Mouse (Mus musculus): ENCODE measurements around the gene Thpo. TPM values are rescaled to one million over a fixed set of nuclear protein-coding genes. Genes with fewer than 3 reads are reported as not detected.

Thpo gene
- polyA plus RNA-seq (2015; fragmentation: Nextera tagmentation; extraction: Ambion mirVana), result 0.08 and 0.34 TPM in 2 replicates

DNA sequence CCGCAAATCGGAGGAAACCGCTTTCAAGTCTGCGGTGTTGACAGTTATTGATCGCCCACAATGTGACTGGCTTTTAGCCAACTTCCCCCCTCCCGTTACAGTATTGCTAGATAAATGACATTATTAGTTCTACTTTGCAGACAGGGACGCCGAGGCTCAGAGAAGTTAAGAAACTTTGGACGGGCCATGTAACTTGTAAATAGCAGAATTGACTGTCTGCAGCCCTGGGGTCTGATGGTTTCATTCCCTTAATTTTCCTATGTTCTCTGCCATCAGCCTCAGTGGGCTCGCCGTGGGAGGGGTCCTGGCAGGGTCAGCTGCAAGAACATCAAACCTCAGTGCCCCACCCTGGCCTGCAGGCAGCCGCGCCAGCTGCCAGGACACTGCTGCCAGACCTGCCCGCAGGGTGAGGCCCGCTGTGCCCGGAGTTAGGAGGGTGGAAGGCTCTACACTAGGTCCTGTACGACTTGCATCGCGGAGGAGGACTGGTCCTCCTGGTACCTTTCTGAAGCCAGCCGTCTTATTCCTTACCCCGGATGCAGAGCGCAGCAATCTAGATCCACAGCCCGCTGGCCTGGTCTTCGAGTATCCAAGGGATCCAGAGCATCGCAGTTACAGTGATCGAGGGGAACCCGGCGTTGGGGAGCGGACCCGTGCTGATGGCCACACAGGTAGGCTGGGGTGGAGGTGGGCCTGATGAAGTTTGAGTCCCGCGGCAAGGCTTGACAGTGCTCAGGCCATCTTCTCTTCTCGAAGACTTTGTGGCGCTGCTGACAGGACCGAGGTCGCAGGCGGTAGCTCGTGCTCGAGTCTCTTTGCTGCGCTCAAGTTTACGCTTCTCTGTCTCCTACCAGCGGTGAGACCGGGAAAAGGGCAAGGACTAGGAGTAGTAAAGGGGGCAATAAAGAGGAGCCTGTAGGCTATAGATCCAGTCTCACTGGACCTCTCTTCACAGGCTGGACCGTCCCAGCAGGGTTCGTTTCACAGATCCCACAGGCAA, at the start of gene Thpo:
Gene Thpo, minus strand, starts transcription at position 781 of the 1,000 bp plus-strand sequence.
- Histone ChIP-seq H3K4me1 (replicated peaks) (peaks cover 25% of the 10 kb centered on the region), H3K27me3 (peaks cover 60% of the 10 kb centered on the region), H3K9ac (peak within 1 kb of the TSS; percentile 70), H3K4me3 (peak within 1 kb of the TSS; percentile 69), H3K36me3 (no peaks in the 10 kb centered on the region), H3K9me3 (replicated peaks) (no peaks in the 10 kb centered on the region), H3K4me2 (peak within 1 kb of the TSS; percentile 99), H3K27ac (no peak within 1 kb of the TSS)
- 2% methylated on average over 45 of the region's 45 CpGs for WGBS
- no peak for ATAC-seq (replicated peaks; ENCODE audit: insufficient number of reproducible peaks, insufficient read depth, low FRiP score, low read depth)

DNA sequence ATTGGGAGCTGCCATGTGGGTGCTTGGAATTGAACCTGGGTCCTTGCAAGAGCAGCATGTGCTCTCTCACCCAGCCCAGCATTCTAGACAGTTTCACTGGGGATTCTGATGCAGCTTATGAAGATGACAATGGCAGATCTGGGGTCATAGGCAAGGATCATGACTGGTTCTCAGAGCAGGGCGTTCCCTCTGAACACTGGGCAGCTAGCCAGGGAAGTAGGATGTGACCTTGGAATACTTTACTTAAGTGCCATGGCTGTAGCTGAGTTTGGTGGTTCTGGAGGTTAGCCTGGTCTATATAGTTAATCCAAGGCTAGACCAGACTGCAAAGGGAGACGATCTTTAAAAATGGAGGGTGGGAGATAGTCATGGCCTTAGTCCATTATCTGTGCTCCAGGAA, 49.6 kb upstream of the Thpo start:
- H3K36me3 ChIP-seq, result no peaks in the 10 kb centered on the region
- no peaks in the 10 kb centered on the region for H3K4me1 ChIP-seq (replicated peaks)
- H3K27ac ChIP-seq, result no peak overlapping the region
- no peaks in the 10 kb centered on the region for H3K27me3 ChIP-seq
- no peak for ATAC-seq (replicated peaks; ENCODE audit: insufficient number of reproducible peaks, insufficient read depth, low FRiP score, low read depth)
- no peaks in the 10 kb centered on the region for H3K9me3 ChIP-seq (replicated peaks)
- H3K4me3 ChIP-seq, result no peak overlapping the region
- H3K4me2 ChIP-seq, result no peak overlapping the region
- 84% methylated on average over 2 of the region's 2 CpGs for WGBS
- H3K9ac ChIP-seq, result no peak overlapping the region

GRCm38 (mm10) chr16:20781101-20781630, 46.9 kb upstream of the Thpo start:
- no peaks in the 10 kb centered on the region for H3K4me1 ChIP-seq (replicated peaks)
- H3K27ac ChIP-seq, result no peak overlapping the region
- no peaks in the 10 kb centered on the region for H3K9me3 ChIP-seq (replicated peaks)
- no peak overlapping the region for H3K4me3 ChIP-seq
- no peak overlapping the region for H3K4me2 ChIP-seq
- no peak for ATAC-seq (replicated peaks; ENCODE audit: insufficient number of reproducible peaks, insufficient read depth, low FRiP score, low read depth)
- WGBS, result 75% methylated on average over 4 of the region's 4 CpGs
- H3K27me3 ChIP-seq, result no peaks in the 10 kb centered on the region
- H3K36me3 ChIP-seq, result no peaks in the 10 kb centered on the region
- no peak overlapping the region for H3K9ac ChIP-seq

- no peak for ATAC-seq (replicated peaks; ENCODE audit: insufficient number of reproducible peaks, insufficient read depth, low FRiP score, low read depth)
- no peak overlapping the region for H3K27ac ChIP-seq
- H3K9me3 ChIP-seq (replicated peaks), result no peaks in the 10 kb centered on the region
- H3K27me3 ChIP-seq, result no peaks in the 10 kb centered on the region
- no peak overlapping the region for H3K9ac ChIP-seq
- no peaks in the 10 kb centered on the region for H3K36me3 ChIP-seq
- no peaks in the 10 kb centered on the region for H3K4me1 ChIP-seq (replicated peaks)
- WGBS, result 67% methylated on average over 3 of the region's 3 CpGs
- no peak overlapping the region for H3K4me3 ChIP-seq
- no peak overlapping the region for H3K4me2 ChIP-seq
Measured at GRCm38 (mm10) chr16:20779846-20780245, 45.5 kb upstream of the Thpo start.

- Histone ChIP-seq H3K4me1 (replicated peaks) (no peaks in the 10 kb centered on the region), H3K4me3 (no peak overlapping the region), H3K4me2 (no peak overlapping the region), H3K9ac (no peak overlapping the region), H3K27ac (no peak overlapping the region), H3K9me3 (replicated peaks) (no peaks in the 10 kb centered on the region; the same call in 1 of the 2 replicates), H3K27me3 (no peaks in the 10 kb centered on the region), H3K36me3 (no peaks in the 10 kb centered on the region)
- ATAC-seq (replicated peaks; ENCODE audit: insufficient number of reproducible peaks, insufficient read depth, low FRiP score, low read depth), result no peak
- 75% methylated on average over 5 of the region's 5 CpGs for WGBS
Measured at GRCm38 (mm10) chr16:20775021-20775420, 40.7 kb upstream of the Thpo start.

DNA sequence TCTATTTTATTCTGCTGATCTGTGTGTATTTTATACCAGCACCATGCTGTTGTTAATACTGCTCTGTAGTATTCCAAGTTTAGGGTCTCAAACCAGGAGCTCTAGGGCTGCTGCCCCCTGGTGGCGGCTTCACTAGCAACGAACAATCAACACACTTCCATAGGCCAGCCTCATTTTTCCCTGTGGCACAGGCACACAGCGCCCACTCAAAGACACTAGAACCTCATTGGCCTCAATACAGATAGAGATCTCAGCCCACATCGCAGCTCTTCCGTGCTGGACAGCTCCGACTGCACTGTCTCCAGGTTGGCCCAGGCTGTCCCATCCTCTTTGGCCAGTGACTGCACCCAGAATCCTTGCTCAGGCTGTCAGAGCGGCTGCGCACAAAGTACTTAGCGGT, 30.9 kb upstream of the Thpo start:
- H3K36me3 ChIP-seq, result no peaks in the 10 kb centered on the region
- no peak overlapping the region for H3K27ac ChIP-seq
- no peaks in the 10 kb centered on the region for H3K27me3 ChIP-seq
- no peak overlapping the region for H3K4me3 ChIP-seq
- no peak overlapping the region for H3K4me2 ChIP-seq
- no peak overlapping the region for H3K9ac ChIP-seq
- 40% methylated on average over 9 of the region's 9 CpGs for WGBS
- no peak for ATAC-seq (replicated peaks; ENCODE audit: insufficient number of reproducible peaks, insufficient read depth, low FRiP score, low read depth)
- no peaks in the 10 kb centered on the region for H3K9me3 ChIP-seq (replicated peaks)
- H3K4me1 ChIP-seq (replicated peaks), result no peaks in the 10 kb centered on the region

GRCm38 (mm10) chr16:20761681-20762080, 27.4 kb upstream of the Thpo start:
- ATAC-seq (replicated peaks; ENCODE audit: insufficient number of reproducible peaks, insufficient read depth, low FRiP score, low read depth), result no peak
- Histone ChIP-seq H3K4me1 (replicated peaks) (no peaks in the 10 kb centered on the region), H3K4me2 (no peak overlapping the region), H3K27me3 (no peaks in the 10 kb centered on the region), H3K9me3 (replicated peaks) (no peaks in the 10 kb centered on the region), H3K27ac (no peak overlapping the region), H3K4me3 (no peak overlapping the region), H3K9ac (no peak overlapping the region), H3K36me3 (no peaks in the 10 kb centered on the region)
- 11% methylated on average over 3 of the region's 3 CpGs for WGBS

GRCm38 (mm10) chr16:20757385-20757784, 23.1 kb upstream of the Thpo start:
- H3K27ac ChIP-seq, result no peak overlapping the region
- WGBS, result 55% methylated on average over 1 of the region's 1 CpGs
- no peaks in the 10 kb centered on the region for H3K4me1 ChIP-seq (replicated peaks)
- ATAC-seq (replicated peaks; ENCODE audit: insufficient number of reproducible peaks, insufficient read depth, low FRiP score, low read depth), result no peak
- H3K9me3 ChIP-seq (replicated peaks), result no peaks in the 10 kb centered on the region
- H3K36me3 ChIP-seq, result no peaks in the 10 kb centered on the region
- no peak overlapping the region for H3K4me2 ChIP-seq
- no peaks in the 10 kb centered on the region for H3K27me3 ChIP-seq
- no peak overlapping the region for H3K4me3 ChIP-seq
- no peak overlapping the region for H3K9ac ChIP-seq

GRCm38 (mm10) chr16:20756052-20756451, 21.7 kb upstream of the Thpo start:
- 88% methylated on average over 5 of the region's 5 CpGs for WGBS
- no peak for ATAC-seq (replicated peaks; ENCODE audit: insufficient number of reproducible peaks, insufficient read depth, low FRiP score, low read depth)

GRCm38 (mm10) chr16:20750518-20750917, 16.2 kb upstream of the Thpo start:
- Histone ChIP-seq H3K27ac (no peak overlapping the region), H3K36me3 (no peaks in the 10 kb centered on the region)

More at GRCm38 (mm10) chr16:20756052-20756451, 21.7 kb upstream of the Thpo start:
- no peak overlapping the region for H3K4me2 ChIP-seq
- H3K27ac ChIP-seq, result no peak overlapping the region
- no peaks in the 10 kb centered on the region for H3K9me3 ChIP-seq (replicated peaks)
- H3K9ac ChIP-seq, result no peak overlapping the region
- H3K4me3 ChIP-seq, result no peak overlapping the region
- no peaks in the 10 kb centered on the region for H3K36me3 ChIP-seq
- no peaks in the 10 kb centered on the region for H3K27me3 ChIP-seq
- H3K4me1 ChIP-seq (replicated peaks), result no peaks in the 10 kb centered on the region

DNA sequence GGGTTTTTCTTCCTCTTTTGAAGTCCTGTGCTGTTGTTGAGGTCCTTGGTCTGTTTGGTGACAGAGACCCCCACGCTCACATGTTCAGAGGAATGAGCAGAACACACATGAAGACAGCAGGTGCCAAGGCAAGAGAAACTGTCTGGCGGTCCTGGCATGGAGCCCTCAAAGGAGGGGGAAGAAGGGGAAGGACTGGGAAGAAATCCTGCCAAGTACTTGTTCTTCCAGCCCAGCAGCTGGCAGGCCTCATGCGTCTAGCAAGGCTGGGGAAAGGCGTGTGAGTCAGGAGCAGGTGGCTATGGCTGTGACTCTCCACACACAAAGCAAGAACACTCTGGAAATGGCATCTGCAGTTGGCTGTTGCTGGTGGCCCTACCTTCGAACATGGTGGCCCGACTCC, 12.3 kb upstream of the Thpo start:
- no peaks in the 10 kb centered on the region for H3K4me1 ChIP-seq (replicated peaks)
- H3K4me3 ChIP-seq, result no peak overlapping the region
- no peak overlapping the region for H3K27ac ChIP-seq
- no peak overlapping the region for H3K4me2 ChIP-seq
- H3K27me3 ChIP-seq, result 0 out of 2 replicates have a peak, but pooled peaks cover 4% of the 10 kb centered on the region
- no peaks in the 10 kb centered on the region for H3K9me3 ChIP-seq (replicated peaks)
- no peaks in the 10 kb centered on the region for H3K36me3 ChIP-seq
- no peak for ATAC-seq (replicated peaks; ENCODE audit: insufficient number of reproducible peaks, insufficient read depth, low FRiP score, low read depth)
- WGBS, result 64% methylated on average over 6 of the region's 6 CpGs
- no peak overlapping the region for H3K9ac ChIP-seq

More at GRCm38 (mm10) chr16:20750518-20750917, 16.2 kb upstream of the Thpo start:
- H3K4me2 ChIP-seq, result no peak overlapping the region
- 0 out of 2 replicates have a peak, but pooled peaks cover 4% of the 10 kb centered on the region for H3K27me3 ChIP-seq
- H3K4me1 ChIP-seq (replicated peaks), result no peaks in the 10 kb centered on the region
- H3K9me3 ChIP-seq (replicated peaks), result no peaks in the 10 kb centered on the region
- H3K9ac ChIP-seq, result no peak overlapping the region
- H3K4me3 ChIP-seq, result no peak overlapping the region
- no peak for ATAC-seq (replicated peaks; ENCODE audit: insufficient number of reproducible peaks, insufficient read depth, low FRiP score, low read depth)
- WGBS, result 43% methylated on average over 8 of the region's 8 CpGs

Measured in heart, embryonic 15.5 days (tissue).